Comparison of ENCODE assay signal across 8 mouse cellular contexts in the genomic region with DNA sequence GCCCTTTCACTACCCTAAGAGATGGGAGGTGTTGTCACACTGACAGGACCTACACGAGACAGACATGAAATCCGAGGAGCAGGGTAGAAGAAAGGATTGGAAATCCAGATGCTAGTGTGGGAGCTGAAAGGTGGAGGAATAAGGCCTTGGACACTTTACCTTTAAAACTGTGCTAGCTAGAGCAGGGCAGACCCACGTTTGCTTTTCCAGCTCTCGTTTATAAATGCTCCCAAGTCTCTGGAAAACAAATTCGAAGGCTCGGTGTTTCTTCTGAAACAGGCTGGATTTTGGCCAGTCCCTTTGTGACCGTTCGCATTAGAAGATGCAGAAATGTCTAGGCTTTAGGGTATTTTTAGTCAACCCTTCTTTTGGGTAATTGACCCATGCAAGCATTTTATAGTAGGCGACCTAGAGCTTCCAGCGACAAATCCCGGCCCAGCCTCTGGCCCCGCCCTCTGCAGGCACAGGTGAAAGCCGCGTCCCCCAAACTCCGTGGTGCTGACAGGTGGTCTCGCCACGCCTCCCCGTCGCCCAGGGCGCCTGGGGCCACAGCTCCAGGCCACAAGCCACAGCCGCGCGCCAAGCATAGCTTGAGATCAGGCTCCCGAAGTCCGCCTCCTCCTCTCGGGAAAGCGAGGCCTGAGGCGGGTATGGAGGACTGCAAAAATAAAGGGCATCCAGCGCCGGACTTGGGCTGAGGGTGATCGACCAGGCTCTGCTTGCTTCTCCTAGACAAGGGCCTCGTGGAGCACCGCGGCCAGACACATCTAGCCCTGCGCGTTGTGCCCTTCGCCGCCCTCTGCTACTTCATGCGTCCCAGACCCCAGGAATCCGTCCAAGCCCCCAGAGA. TPM values are rescaled to one million over a fixed set of nuclear protein-coding genes. Genes with fewer than 3 reads are reported as not detected.
DNase-seq lines count a peak whose midpoint lies in the region; ATAC-seq and TF ChIP-seq lines count a peak whose summit lies in the region.

No protein-coding gene starts in this region.

- peak overlapping the region; percentile 89 for H3K27ac ChIP-seq in layer of hippocampus, adult 2 months
- peak overlapping the region; percentile 93 for H3K27ac ChIP-seq in embryonic facial prominence, embryonic 12.5 days
- peak overlapping the region; percentile 98 for H3K27ac ChIP-seq in heart, embryonic 15.5 days
- H3K27ac ChIP-seq in midbrain, postnatal 0 days (ENCODE audit: low read depth, low read length) = 0 out of 2 replicates have a peak overlapping the region, but pooled peaks have one; percentile 12

- H3K4me3 ChIP-seq in layer of hippocampus, adult 2 months = peak overlapping the region; percentile 62
- H3K4me3 ChIP-seq in embryonic facial prominence, embryonic 12.5 days = peak overlapping the region; percentile 72
- H3K4me3 ChIP-seq in heart, embryonic 15.5 days = peak overlapping the region; percentile 80
- peak overlapping the region; percentile 71 for H3K4me3 ChIP-seq in midbrain, postnatal 0 days (ENCODE audit: low read depth, low read length)

- under 1% methylated on average over 40 of the region's 40 CpGs for WGBS in embryonic facial prominence, embryonic 12.5 days
- 3% methylated on average over 40 of the region's 40 CpGs for WGBS in heart, embryonic 15.5 days
- 5% methylated on average over 39 of the region's 40 CpGs for WGBS in midbrain, postnatal 0 days

- no peak for DNase-seq in layer of hippocampus, adult 2 months (ENCODE audit: low spot score in 2 of 2)
- no peak for DNase-seq in layer of hippocampus, postnatal 14 days (ENCODE audit: low spot score in 2 of 2)
- peak; percentile 51 for DNase-seq in R1 (ENCODE audit: low read depth, low spot score)
- DNase-seq in kidney, postnatal 4 days = peak; percentile 62 to 72
- no peak for DNase-seq in midbrain, postnatal 0 days (ENCODE audit: low spot score)
- DNase-seq in urinary bladder, postnatal 25 days (ENCODE audit: low spot score) = no peak

- ATAC-seq in embryonic facial prominence, embryonic 12.5 days (ENCODE audit: insufficient number of reproducible peaks, insufficient read depth, low FRiP score, low TSS enrichment) = peak; percentile 5
- ATAC-seq in heart, embryonic 15.5 days (replicated peaks; ENCODE audit: insufficient number of reproducible peaks, insufficient read depth, low FRiP score, low read depth) = peak; percentile 16
- peak; percentile 6; the same call in 1 of the 2 replicates for ATAC-seq in midbrain, postnatal 0 days (ENCODE audit: low FRiP score)

- H3K9me3 ChIP-seq in embryonic facial prominence, embryonic 12.5 days = no peaks in the 10 kb centered on the region
- H3K9me3 ChIP-seq in heart, embryonic 15.5 days (replicated peaks) = no peaks in the 10 kb centered on the region
- H3K9me3 ChIP-seq in midbrain, postnatal 0 days (ENCODE audit: low read length) = no peaks in the 10 kb centered on the region

- H3K4me1 ChIP-seq in embryonic facial prominence, embryonic 12.5 days = peaks cover 16% of the 10 kb centered on the region
- peaks cover 20% of the 10 kb centered on the region for H3K4me1 ChIP-seq in heart, embryonic 15.5 days (replicated peaks)
- peaks cover 7% of the 10 kb centered on the region; the same call in 1 of the 2 replicates for H3K4me1 ChIP-seq in midbrain, postnatal 0 days (ENCODE audit: insufficient read depth, low read length)

- peak overlapping the region; percentile 92 for H3K4me2 ChIP-seq in embryonic facial prominence, embryonic 12.5 days (replicated peaks)
- peak overlapping the region; percentile 92 for H3K4me2 ChIP-seq in heart, embryonic 15.5 days
- H3K4me2 ChIP-seq in midbrain, postnatal 0 days (ENCODE audit: low read depth, low read length, poor library complexity, severe bottlenecking) = peak overlapping the region; percentile 94

- H3K27me3 ChIP-seq in embryonic facial prominence, embryonic 12.5 days = no peaks in the 10 kb centered on the region
- no peaks in the 10 kb centered on the region for H3K27me3 ChIP-seq in heart, embryonic 15.5 days
- H3K27me3 ChIP-seq in midbrain, postnatal 0 days (ENCODE audit: insufficient read depth, low read length) = no peaks in the 10 kb centered on the region

- no peaks in the 10 kb centered on the region for H3K36me3 ChIP-seq in embryonic facial prominence, embryonic 12.5 days
- no peaks in the 10 kb centered on the region for H3K36me3 ChIP-seq in heart, embryonic 15.5 days
- H3K36me3 ChIP-seq in midbrain, postnatal 0 days (ENCODE audit: insufficient read depth, low read length) = no peaks in the 10 kb centered on the region

- peak overlapping the region; percentile 83 for H3K9ac ChIP-seq in embryonic facial prominence, embryonic 12.5 days
- peak overlapping the region; percentile 97 for H3K9ac ChIP-seq in heart, embryonic 15.5 days
- peak overlapping the region; percentile 71 for H3K9ac ChIP-seq in midbrain, postnatal 0 days (replicated peaks; ENCODE audit: low read length, poor library complexity, severe bottlenecking)

- no peak for TF ChIP-seq CTCF in layer of hippocampus, adult 2 months (conservative IDR thresholded peaks at IDR 0.05)
- no peak for TF ChIP-seq CTCF in midbrain, postnatal 0 days (IDR thresholded peaks at IDR 0.05)

RNA-seq across cellular contexts. Expression of a gene that starts 0.8 kb away (rescaled TPM):
- total RNA-seq in layer of hippocampus, adult 2 months (2021) = 10 to 100 TPM; 11.2 to 14.4 TPM
- 10 to 100 TPM; 10.9 to 11.2 TPM for total RNA-seq in layer of hippocampus, postnatal 14 days (2021)
- 9.1 and 10.7 TPM in 2 replicates for polyA plus RNA-seq in embryonic facial prominence, embryonic 12.5 days (2016; fragmentation: Nextera tagmentation; extraction: Ambion mirVana)
- polyA plus RNA-seq in heart, embryonic 15.5 days (2015; fragmentation: Nextera tagmentation; extraction: Ambion mirVana) = 15.3 and 17.6 TPM in 2 replicates
- 16.0 and 19.8 TPM in 2 replicates for total RNA-seq in midbrain, postnatal 0 days (2014; rRNA removed)
- 4.4 and 5.1 TPM in 2 replicates for polyA plus RNA-seq in midbrain, postnatal 0 days (2015; fragmentation: Nextera tagmentation; extraction: Ambion mirVana)

RNA-seq across cellular contexts. Expression of a gene that starts 49.9 kb away (rescaled TPM):
- 10 to 100 TPM; 19.2 to 21.1 TPM for total RNA-seq in layer of hippocampus, adult 2 months (2021)
- 10 to 100 TPM; 17.5 to 21.5 TPM for total RNA-seq in layer of hippocampus, postnatal 14 days (2021)
- 24.8 and 26.5 TPM in 2 replicates for polyA plus RNA-seq in embryonic facial prominence, embryonic 12.5 days (2016; fragmentation: Nextera tagmentation; extraction: Ambion mirVana)
- polyA plus RNA-seq in heart, embryonic 15.5 days (2015; fragmentation: Nextera tagmentation; extraction: Ambion mirVana) = 24.0 and 26.6 TPM in 2 replicates
- total RNA-seq in midbrain, postnatal 0 days (2014; rRNA removed) = 25.6 and 36.0 TPM in 2 replicates
- 24.4 and 24.5 TPM in 2 replicates for polyA plus RNA-seq in midbrain, postnatal 0 days (2015; fragmentation: Nextera tagmentation; extraction: Ambion mirVana)

RNA-seq across cellular contexts. Expression of a gene that starts 59.8 kb away (rescaled TPM):
- 100 to 1,000 TPM; 146 to 161 TPM for total RNA-seq in layer of hippocampus, adult 2 months (2021)
- 100 to 1,000 TPM; 167 to 184 TPM for total RNA-seq in layer of hippocampus, postnatal 14 days (2021)
- polyA plus RNA-seq in embryonic facial prominence, embryonic 12.5 days (2016; fragmentation: Nextera tagmentation; extraction: Ambion mirVana) = 83.9 and 85.1 TPM in 2 replicates
- 45.1 and 48.8 TPM in 2 replicates for polyA plus RNA-seq in heart, embryonic 15.5 days (2015; fragmentation: Nextera tagmentation; extraction: Ambion mirVana)
- 151 and 187 TPM in 2 replicates for total RNA-seq in midbrain, postnatal 0 days (2014; rRNA removed)
- polyA plus RNA-seq in midbrain, postnatal 0 days (2015; fragmentation: Nextera tagmentation; extraction: Ambion mirVana) = 124 and 128 TPM in 2 replicates

Comparison
In these comparisons a context has a peak if more than half of its experiments do, and no peak if none do; other contexts are left out.
1. DNase-seq: peak in R1 (single experiment) and kidney, postnatal 4 days (2 of 2); none in layer of hippocampus, adult 2 months (0 of 2), layer of hippocampus, postnatal 14 days (0 of 2), midbrain, postnatal 0 days (single experiment) and urinary bladder, postnatal 25 days (single experiment).
2. H3K27ac ChIP-seq: peak in every context shown above with its lines; median percentile 98 in heart, embryonic 15.5 days; 93 in embryonic facial prominence, embryonic 12.5 days; 89 in layer of hippocampus, adult 2 months; 12 in midbrain, postnatal 0 days.
3. Peak in every context shown above with its lines, with median percentiles within 50 percentile points of each other: H3K4me3 ChIP-seq, ATAC-seq, H3K4me2 ChIP-seq and H3K9ac ChIP-seq.